Mouse (Mus musculus): ENCODE data around the gene Lce1a2.

- TF ChIP-seq POLR2A (IDR thresholded peaks at IDR 0.05; ENCODE audit: insufficient read length, low read depth), result no peak
- TF ChIP-seq MAX (IDR thresholded peaks at IDR 0.05; ENCODE audit: low read depth), result no peak
- no peak for TF ChIP-seq MYOG (IDR thresholded peaks at IDR 0.05; ENCODE audit: control insufficient read depth in 1 of 3, insufficient read depth in 1 of 3, insufficient read length in 2 of 3, low read depth in 2 of 3)
- no peak for TF ChIP-seq MYOD1 (IDR thresholded peaks at IDR 0.05; ENCODE audit: control insufficient read depth in 1 of 3, insufficient read length in 2 of 3, low read depth in 2 of 3)
- no peak for TF ChIP-seq CEBPB (IDR thresholded peaks at IDR 0.05; ENCODE audit: insufficient read depth, poor library complexity, severe bottlenecking)
- TF ChIP-seq TCF12 (IDR thresholded peaks at IDR 0.05; ENCODE audit: insufficient read depth, poor library complexity, severe bottlenecking), result no peak
- TF ChIP-seq POLR2AphosphoS2 (IDR thresholded peaks at IDR 0.05; ENCODE audit: insufficient read length, low read depth), result no peak
- no peak for TF ChIP-seq REST (IDR thresholded peaks at IDR 0.05; ENCODE audit: insufficient read depth, insufficient read length)
- TF ChIP-seq TCF3 (IDR thresholded peaks at IDR 0.05; ENCODE audit: insufficient read length, low read depth), result no peak
- no peak for TF ChIP-seq USF1 (IDR thresholded peaks at IDR 0.05; ENCODE audit: low read depth)
Measured at GRCm38 (mm10) chr3:92678947-92679346, 8.8 kb upstream of the Lce1a2 start, which contains the start of gene Lce1c.

All from myocyte (in vitro differentiated cells).